ENCODE assay signal across 7 mouse cellular contexts in genomic region chr15:103163182-103163919, GRCm38 (mm10). TPM values are rescaled to one million over a fixed set of nuclear protein-coding genes. Genes with fewer than 3 reads are reported as not detected.
DNase-seq lines count a peak whose midpoint lies in the region; ATAC-seq lines count a peak whose summit lies in the region.

No protein-coding gene starts in this region.

- intact Hi-C loops in gastrocnemius, postnatal 14 days (cut with DNase I; ENCODE audit: low total_unique reads): no loop called here
- intact Hi-C loops in left cerebral cortex, postnatal 10 days (cut with DNase I): no loop called here

- peak; percentile 97 for ATAC-seq in inflammation-experienced regulatory T-cells, adult 6 months
- peak; percentile 86 for ATAC-seq in megakaryocyte-erythroid progenitor cell, adult 5-6 weeks (replicated peaks; ENCODE audit: low FRiP score, low TSS enrichment, poor library complexity, severe bottlenecking)

- DNase-seq in adrenal gland, adult 18-20 months (ENCODE audit: low spot score in 2 of 2): peak; percentile 78 to 80
- peak; percentile 99 for DNase-seq in embryo, embryonic 10.5 days (ENCODE audit: low spot score)
- DNase-seq in gastrocnemius, postnatal 14 days: peak; percentile 90
- peak; percentile 93 to 94 for DNase-seq in left cerebral cortex, postnatal 10 days (ENCODE audit: extremely low spot score in 1 of 2, low spot score in 2 of 2)
- DNase-seq in right cerebral cortex, postnatal 4 days: peak; percentile 86

RNA-seq across cellular contexts. Expression of gene Smug1, which starts 3.5 kb away (rescaled TPM):
- total RNA-seq in adrenal gland, adult 18-20 months (2021): 10 to 100 TPM; 12.5 to 13.2 TPM
- total RNA-seq in gastrocnemius, postnatal 14 days (2021): 10 to 100 TPM; 10.6 to 11.6 TPM
- polyA plus RNA-seq in inflammation-experienced regulatory T-cells, adult 6 months (2017; shearing (Covaris generic)): 1 to 10 TPM; 3.8 to 7.3 (median 6.4) TPM
- 10 to 100 TPM; 17.5 to 18.2 TPM for total RNA-seq in left cerebral cortex, postnatal 10 days (2021)
- total RNA-seq in megakaryocyte-erythroid progenitor cell, adult 5-6 weeks (2014; fragmentation: Nextera tagmentation): 3.6 and 5.9 TPM in 2 replicates
- total RNA-seq in megakaryocyte-erythroid progenitor cell, adult 5-6 weeks (2017): 2.2 and 4.2 TPM in 2 replicates

Comparison
In these comparisons a context has a peak if more than half of its experiments do, and no peak if none do; other contexts are left out.
1. Peak in every context shown above with its lines: DNase-seq and ATAC-seq.